Mouse (Mus musculus) stomach, embryonic 16.5 days (tissue): ENCODE measurements at regions not wholly inside any gene's neighbourhood (a gene's known extent, or its start where the extent isn't known, plus 50 kb on each side); places are given as distances from the start of the nearest gene placed in this dataset.
"Not testable (repeated sequence)": the region's sequence is repeated elsewhere in the genome, so short reads cannot be mapped to it uniquely, and the experiment has no call there.

Experiments used
- ATAC-seq: fragments of 200-750 bp; cut with Nextera tagmentation; 2 replicates; pipeline ENCODE4 v1.8.0; 2017; ENCODE audit warnings: moderate number of reproducible peaks, moderate TSS enrichment; ENCODE audit not compliant: insufficient read depth, low FRiP score
- H3K27ac ChIP-seq: fragments of 300-500 bp; sonication (generic); 2 replicates; pipeline ENCODE4 v1.5.1; 2014; ENCODE audit warnings: low read length
- H3K27me3 ChIP-seq: fragments of 300-500 bp; sonication (generic); 2 replicates; pipeline ENCODE4 v1.6.1; 2014; ENCODE audit warnings: low read length, control low read depth, mixed read lengths; ENCODE audit not compliant: control insufficient read depth, insufficient read depth
- H3K36me3 ChIP-seq: fragments of 300-500 bp; sonication (generic); 2 replicates; pipeline ENCODE4 v1.6.1; 2014; ENCODE audit warnings: low read length; ENCODE audit not compliant: control insufficient read depth, insufficient read depth
- H3K4me1 ChIP-seq: fragments of 300-500 bp; sonication (generic); 2 replicates; pipeline ENCODE4 v1.6.1; 2014; ENCODE audit warnings: low read length, control low read depth, mixed read lengths; ENCODE audit not compliant: control insufficient read depth, insufficient read depth
- H3K4me2 ChIP-seq: fragments of 300-500 bp; sonication (generic); 2 replicates; pipeline ENCODE4 v1.6.1; 2014; ENCODE audit warnings: low read depth, low read length, mixed read lengths
- H3K4me3 ChIP-seq: fragments of 300-500 bp; sonication (generic); replicated peaks from 2 replicates; pipeline ENCODE4 v1.5.1; 2014; ENCODE audit warnings: mild to moderate bottlenecking, low read length
- H3K9ac ChIP-seq: fragments of 300-500 bp; sonication (generic); 2 replicates; pipeline ENCODE4 v1.6.1; 2014; ENCODE audit warnings: low read length
- H3K9me3 ChIP-seq: fragments of 300-500 bp; sonication (generic); replicated peaks from 2 replicates; pipeline ENCODE4 v1.6.1; 2016; ENCODE audit warnings: low read length, control low read depth; ENCODE audit not compliant: control insufficient read depth
- WGBS: fragments of 180-500 bp; shearing (Covaris S2); extraction: QIAGEN DNeasy Blood & Tissue Kit; methylation state at CpG from one replicate; pipeline ENCODE4 v1.1.7; 2014; 5-methylcytosine and 5-hydroxymethylcytosine counted together

- Histone ChIP-seq H3K4me2 (no peak overlapping the region), H3K27ac (no peak overlapping the region), H3K9ac (no peak overlapping the region), H3K27me3 (no peaks in the 10 kb centered on the region), H3K36me3 (no peaks in the 10 kb centered on the region), H3K4me1 (no peaks in the 10 kb centered on the region), H3K4me3 (no peak overlapping the region), H3K9me3 (no peaks in the 10 kb centered on the region)
- 64% methylated on average over 6 of the region's 6 CpGs for WGBS
- no peak for ATAC-seq
These were observed 190.9 kb upstream of the Col8a1 start for GRCm38 (mm10) chr16:57945404-57945803.

- no peak overlapping the region for H3K4me2 ChIP-seq
- WGBS, result 53% methylated on average over 3 of the region's 3 CpGs
- H3K4me1 ChIP-seq, result no peaks in the 10 kb centered on the region
- no peak overlapping the region for H3K9ac ChIP-seq
- H3K27me3 ChIP-seq, result no peaks in the 10 kb centered on the region
- H3K27ac ChIP-seq, result no peak overlapping the region
- no peak for ATAC-seq
- H3K36me3 ChIP-seq, result no peaks in the 10 kb centered on the region
- H3K4me3 ChIP-seq, result no peak overlapping the region
- H3K9me3 ChIP-seq, result no peaks in the 10 kb centered on the region
These were observed 192.8 kb upstream of the Col8a1 start for GRCm38 (mm10) chr16:57947309-57947708.

- Histone ChIP-seq H3K4me1 (no peaks in the 10 kb centered on the region), H3K27ac (no peak overlapping the region), H3K36me3 (no peaks in the 10 kb centered on the region), H3K27me3 (no peaks in the 10 kb centered on the region), H3K4me2 (no peak overlapping the region), H3K9ac (no peak overlapping the region), H3K9me3 (no peaks in the 10 kb centered on the region), H3K4me3 (no peak overlapping the region)
- ATAC-seq, result no peak
- 85% methylated on average over 3 of the region's 3 CpGs for WGBS
These were observed 195.1 kb upstream of the Col8a1 start for GRCm38 (mm10) chr16:57949680-57950079.

GRCm38 (mm10) chr16:57970956-57971355 lies 216.4 kb upstream of the Col8a1 start:
- H3K36me3 ChIP-seq, result no peaks in the 10 kb centered on the region
- H3K27me3 ChIP-seq, result no peaks in the 10 kb centered on the region
- H3K9ac ChIP-seq, result no peak overlapping the region
- no peak overlapping the region for H3K27ac ChIP-seq
- no peak overlapping the region for H3K4me2 ChIP-seq
- ATAC-seq, result no peak
- no peaks in the 10 kb centered on the region for H3K9me3 ChIP-seq
- 36% methylated on average over 1 of the region's 1 CpGs for WGBS
- no peaks in the 10 kb centered on the region for H3K4me1 ChIP-seq
- no peak overlapping the region for H3K4me3 ChIP-seq

GRCm38 (mm10) chr16:57984111-57984510 lies 229.6 kb upstream of the Col8a1 start:
- no peak overlapping the region for H3K27ac ChIP-seq
- no peak overlapping the region for H3K4me2 ChIP-seq
- no peaks in the 10 kb centered on the region for H3K27me3 ChIP-seq
- ATAC-seq, result no peak
- H3K4me3 ChIP-seq, result no peak overlapping the region
- H3K36me3 ChIP-seq, result no peaks in the 10 kb centered on the region
- H3K9me3 ChIP-seq, result no peaks in the 10 kb centered on the region
- H3K4me1 ChIP-seq, result no peaks in the 10 kb centered on the region
- WGBS, result 64% methylated on average over 5 of the region's 5 CpGs
- no peak overlapping the region for H3K9ac ChIP-seq

GRCm38 (mm10) chr16:58005740-58006139 lies 251.2 kb upstream of the Col8a1 start:
- no peaks in the 10 kb centered on the region for H3K4me1 ChIP-seq
- H3K9me3 ChIP-seq, result no peaks in the 10 kb centered on the region
- H3K36me3 ChIP-seq, result no peaks in the 10 kb centered on the region
- H3K27me3 ChIP-seq, result no peaks in the 10 kb centered on the region
- 44% methylated on average over 3 of the region's 3 CpGs for WGBS
- H3K4me2 ChIP-seq, result no peak overlapping the region
- no peak overlapping the region for H3K9ac ChIP-seq
- H3K4me3 ChIP-seq, result no peak overlapping the region
- ATAC-seq, result no peak
- H3K27ac ChIP-seq, result no peak overlapping the region

- no peak overlapping the region for H3K4me3 ChIP-seq
- 27% methylated on average over 1 of the region's 1 CpGs for WGBS
- H3K27ac ChIP-seq, result no peak overlapping the region
- H3K27me3 ChIP-seq, result no peaks in the 10 kb centered on the region
- H3K4me2 ChIP-seq, result no peak overlapping the region
- H3K9me3 ChIP-seq, result no peaks in the 10 kb centered on the region
- H3K4me1 ChIP-seq, result no peaks in the 10 kb centered on the region
- no peak overlapping the region for H3K9ac ChIP-seq
- H3K36me3 ChIP-seq, result no peaks in the 10 kb centered on the region
- peak; percentile 37; the same call in 1 of the 2 replicates for ATAC-seq
These were observed 259.0 kb upstream of the Col8a1 start for GRCm38 (mm10) chr16:58013557-58013956.

- Histone ChIP-seq H3K4me1 (no peaks in the 10 kb centered on the region), H3K4me3 (no peak overlapping the region), H3K36me3 (no peaks in the 10 kb centered on the region), H3K27me3 (no peaks in the 10 kb centered on the region), H3K27ac (no peak overlapping the region), H3K4me2 (no peak overlapping the region), H3K9ac (no peak overlapping the region), H3K9me3 (no peaks in the 10 kb centered on the region)
- no peak for ATAC-seq
- WGBS, result 63% methylated on average over 2 of the region's 2 CpGs
These were observed 273.0 kb upstream of the Col8a1 start for GRCm38 (mm10) chr16:58027525-58027924.

- H3K27me3 ChIP-seq, H3K27ac ChIP-seq, H3K9me3 ChIP-seq, H3K36me3 ChIP-seq, H3K9ac ChIP-seq, H3K4me1 ChIP-seq, ATAC-seq, H3K4me2 ChIP-seq, H3K4me3 ChIP-seq: not testable (repeated sequence)
- 72% methylated on average over 1 of the region's 1 CpGs for WGBS
These were observed 274.0 kb upstream of the Col8a1 start for GRCm38 (mm10) chr16:58028541-58028940.

- H3K4me1 ChIP-seq, result no peaks in the 10 kb centered on the region
- no peak overlapping the region for H3K9ac ChIP-seq
- H3K27ac ChIP-seq, result no peak overlapping the region
- no peaks in the 10 kb centered on the region for H3K27me3 ChIP-seq
- no peak for ATAC-seq
- H3K4me3 ChIP-seq, result no peak overlapping the region
- H3K36me3 ChIP-seq, result no peaks in the 10 kb centered on the region
- WGBS, result 84% methylated on average over 5 of the region's 5 CpGs
- H3K4me2 ChIP-seq, result no peak overlapping the region
- H3K9me3 ChIP-seq, result no peaks in the 10 kb centered on the region
These were observed 275.1 kb upstream of the Col8a1 start for GRCm38 (mm10) chr16:58029674-58030073.
